Mouse (Mus musculus) embryonic fibroblast, embryonic 13.5 days (primary cell): ENCODE measurements around the gene Cort.

ENCODE experiments used
- CTCF ChIP-seq: IDR thresholded peaks from 2 replicates; pipeline ENCODE4 v1.5.1; 2011; ENCODE audit warnings: mild to moderate bottlenecking, control low read depth, low read length, moderate library complexity, borderline replicate concordance; ENCODE audit not compliant: insufficient read depth
- POLR2A ChIP-seq: IDR thresholded peaks from 2 replicates; pipeline ENCODE4 v1.6.1; 2011; ENCODE audit warnings: low read depth, mild to moderate bottlenecking, control low read depth, low read length, moderate library complexity

- no peak for TF ChIP-seq CTCF
- no peak for TF ChIP-seq POLR2A
These were observed 1.9 kb upstream of the Cort start for GRCm38 (mm10) chr4:149128467-149128866.
